Mouse (Mus musculus): ENCODE data around the gene Sap25. TPM values are rescaled to one million over a fixed set of nuclear protein-coding genes. Genes with fewer than 3 reads are reported as not detected.

Sap25 gene
- polyA plus RNA-seq, 1 experiment, result 37.9 TPM

GRCm38 (mm10) chr5:137649251-137649650, 8.1 kb downstream of the Sap25 start:
- Histone ChIP-seq H3K4me3 (ENCODE audit: control insufficient read depth, low read depth, low read length) (no peak overlapping the region), H3K27me3 (ENCODE audit: control insufficient read depth, insufficient read depth, low read length) (no peaks in the 10 kb centered on the region), H3K4me1 (ENCODE audit: control insufficient read depth, insufficient read depth, low read length) (peaks cover 16% of the 10 kb centered on the region), H3K27ac (ENCODE audit: control insufficient read depth, insufficient read depth, low read depth, low read length) (0 out of 2 replicates have a peak overlapping the region, but pooled peaks have one; percentile 7), H3K36me3 (ENCODE audit: control insufficient read depth, insufficient read depth, low read length) (no peaks in the 10 kb centered on the region)
- TF ChIP-seq CTCF (IDR thresholded peaks at IDR 0.05; ENCODE audit: control insufficient read depth, insufficient read depth, insufficient replicate concordance, low read depth, low read length), result no peak
- TF ChIP-seq POLR2A (IDR thresholded peaks at IDR 0.05; ENCODE audit: control insufficient read depth, low read depth, low read length), result no peak

GRCm38 (mm10) chr5:137649669-137650571, 8.8 kb downstream of the Sap25 start:
- TF ChIP-seq CTCF (IDR thresholded peaks at IDR 0.05; ENCODE audit: control insufficient read depth, insufficient read depth, insufficient replicate concordance, low read depth, low read length), result no peak
- TF ChIP-seq POLR2A (IDR thresholded peaks at IDR 0.05; ENCODE audit: control insufficient read depth, low read depth, low read length), result no peak
- no peak overlapping the region; the same call in 1 of the 2 replicates for H3K4me3 ChIP-seq (ENCODE audit: control insufficient read depth, low read depth, low read length)
- peaks cover 12% of the 10 kb centered on the region for H3K4me1 ChIP-seq (ENCODE audit: control insufficient read depth, insufficient read depth, low read length)
- no peaks in the 10 kb centered on the region for H3K27me3 ChIP-seq (ENCODE audit: control insufficient read depth, insufficient read depth, low read length)
- no peaks in the 10 kb centered on the region for H3K36me3 ChIP-seq (ENCODE audit: control insufficient read depth, insufficient read depth, low read length)
- H3K27ac ChIP-seq (ENCODE audit: control insufficient read depth, insufficient read depth, low read depth, low read length), result peak overlapping the region; percentile 18; the same call in 1 of the 2 replicates

GRCm38 (mm10) chr5:137652474-137652873, 11.3 kb downstream of the Sap25 start:
- no peaks in the 10 kb centered on the region for H3K27me3 ChIP-seq (ENCODE audit: control insufficient read depth, insufficient read depth, low read length)
- peak; percentile 66; the same call in 1 of the 2 replicates for TF ChIP-seq CTCF (IDR thresholded peaks at IDR 0.05; ENCODE audit: control insufficient read depth, insufficient read depth, insufficient replicate concordance, low read depth, low read length)
- no peak for TF ChIP-seq POLR2A (IDR thresholded peaks at IDR 0.05; ENCODE audit: control insufficient read depth, low read depth, low read length)
- H3K4me1 ChIP-seq (ENCODE audit: control insufficient read depth, insufficient read depth, low read length), result peaks cover 7% of the 10 kb centered on the region
- H3K27ac ChIP-seq (ENCODE audit: control insufficient read depth, insufficient read depth, low read depth, low read length), result no peak overlapping the region
- H3K36me3 ChIP-seq (ENCODE audit: control insufficient read depth, insufficient read depth, low read length), result no peaks in the 10 kb centered on the region
- H3K4me3 ChIP-seq (ENCODE audit: control insufficient read depth, low read depth, low read length), result no peak overlapping the region

GRCm38 (mm10) chr5:137653366-137653765, 12.2 kb downstream of the Sap25 start:
- Histone ChIP-seq H3K4me3 (ENCODE audit: control insufficient read depth, low read depth, low read length) (no peak overlapping the region), H3K36me3 (ENCODE audit: control insufficient read depth, insufficient read depth, low read length) (no peaks in the 10 kb centered on the region), H3K27ac (ENCODE audit: control insufficient read depth, insufficient read depth, low read depth, low read length) (no peak overlapping the region), H3K4me1 (ENCODE audit: control insufficient read depth, insufficient read depth, low read length) (peaks cover 7% of the 10 kb centered on the region), H3K27me3 (ENCODE audit: control insufficient read depth, insufficient read depth, low read length) (no peaks in the 10 kb centered on the region)
- no peak for TF ChIP-seq CTCF (IDR thresholded peaks at IDR 0.05; ENCODE audit: control insufficient read depth, insufficient read depth, insufficient replicate concordance, low read depth, low read length)
- TF ChIP-seq POLR2A (IDR thresholded peaks at IDR 0.05; ENCODE audit: control insufficient read depth, low read depth, low read length), result no peak

- Histone ChIP-seq H3K27ac (ENCODE audit: control insufficient read depth, insufficient read depth, low read depth, low read length) (no peak overlapping the region), H3K4me1 (ENCODE audit: control insufficient read depth, insufficient read depth, low read length) (peaks cover 5% of the 10 kb centered on the region), H3K27me3 (ENCODE audit: control insufficient read depth, insufficient read depth, low read length) (no peaks in the 10 kb centered on the region), H3K4me3 (ENCODE audit: control insufficient read depth, low read depth, low read length) (no peak overlapping the region), H3K36me3 (ENCODE audit: control insufficient read depth, insufficient read depth, low read length) (no peaks in the 10 kb centered on the region)
- TF ChIP-seq POLR2A (IDR thresholded peaks at IDR 0.05; ENCODE audit: control insufficient read depth, low read depth, low read length) (no peak), CTCF (IDR thresholded peaks at IDR 0.05; ENCODE audit: control insufficient read depth, insufficient read depth, insufficient replicate concordance, low read depth, low read length) (no peak)
These were observed 13.6 kb downstream of the Sap25 start for GRCm38 (mm10) chr5:137654746-137655145.

- Histone ChIP-seq H3K27ac (ENCODE audit: control insufficient read depth, insufficient read depth, low read depth, low read length) (no peak overlapping the region), H3K4me1 (ENCODE audit: control insufficient read depth, insufficient read depth, low read length) (peaks cover 7% of the 10 kb centered on the region; the same call in 1 of the 2 replicates), H3K27me3 (ENCODE audit: control insufficient read depth, insufficient read depth, low read length) (no peaks in the 10 kb centered on the region), H3K36me3 (ENCODE audit: control insufficient read depth, insufficient read depth, low read length) (no peaks in the 10 kb centered on the region), H3K4me3 (ENCODE audit: control insufficient read depth, low read depth, low read length) (no peak overlapping the region)
- TF ChIP-seq POLR2A (IDR thresholded peaks at IDR 0.05; ENCODE audit: control insufficient read depth, low read depth, low read length) (no peak), CTCF (IDR thresholded peaks at IDR 0.05; ENCODE audit: control insufficient read depth, insufficient read depth, insufficient replicate concordance, low read depth, low read length) (peak; percentile 44; the same call in 1 of the 2 replicates)
These were observed 15.8 kb downstream of the Sap25 start for GRCm38 (mm10) chr5:137656977-137657376.

- no peak for TF ChIP-seq POLR2A (IDR thresholded peaks at IDR 0.05; ENCODE audit: control insufficient read depth, low read depth, low read length)
- no peak for TF ChIP-seq CTCF (IDR thresholded peaks at IDR 0.05; ENCODE audit: control insufficient read depth, insufficient read depth, insufficient replicate concordance, low read depth, low read length)
- peaks cover 7% of the 10 kb centered on the region; the same call in 1 of the 2 replicates for H3K4me1 ChIP-seq (ENCODE audit: control insufficient read depth, insufficient read depth, low read length)
- no peak overlapping the region for H3K4me3 ChIP-seq (ENCODE audit: control insufficient read depth, low read depth, low read length)
- H3K27ac ChIP-seq (ENCODE audit: control insufficient read depth, insufficient read depth, low read depth, low read length), result peak overlapping the region; percentile 29; the same call in 1 of the 2 replicates
- no peaks in the 10 kb centered on the region for H3K27me3 ChIP-seq (ENCODE audit: control insufficient read depth, insufficient read depth, low read length)
- H3K36me3 ChIP-seq (ENCODE audit: control insufficient read depth, insufficient read depth, low read length), result no peaks in the 10 kb centered on the region
These were observed 19.0 kb downstream of the Sap25 start for GRCm38 (mm10) chr5:137660064-137660688.

All from testis, adult 2 months (tissue).